ENCODE assay signal across 20 mouse cellular contexts in genomic region chr11:45190601-45191370, GRCm38 (mm10).
DNase-seq lines count a peak whose midpoint lies in the region; ATAC-seq and TF ChIP-seq lines count a peak whose summit lies in the region.
"Had no signal": no experiment of that assay in that cellular context is flagged by ENCODE, and none has a peak within 500 bp of the region (broad histone marks: within the 10 kb centered on the region; RNA-seq: fewer than 3 reads in every experiment).

No protein-coding gene starts in this region.

- DNase-seq in forebrain, embryonic 14.5 days (ENCODE audit: low spot score) = peak; percentile 52
- no peak for DNase-seq in hindbrain, embryonic 10.5 days (ENCODE audit: low spot score)
- DNase-seq in midbrain, postnatal 0 days (ENCODE audit: low spot score) = no peak
- DNase-seq in forebrain, postnatal 0 days = no peak
- DNase-seq in liver, embryonic 11.5 days (ENCODE audit: low spot score) = no peak
- DNase-seq: adrenal gland, adult 2 months; adrenal gland, postnatal 36 days; cerebellum, adult 11 months; cerebellum, adult 8-10 months; gastrocnemius, postnatal 36 days; heart, adult 18-20 months; heart, postnatal 10 days; kidney, adult 11 months had no signal

- no peak for TF ChIP-seq CTCF in midbrain, postnatal 0 days (IDR thresholded peaks at IDR 0.05)
- TF ChIP-seq CTCF in forebrain, postnatal 0 days (IDR thresholded peaks at IDR 0.05; ENCODE audit: low read depth) = no peak

- no peak overlapping the region for H3K9ac ChIP-seq in forebrain, embryonic 14.5 days (ENCODE audit: low read length)
- H3K9ac ChIP-seq in forebrain, embryonic 12.5 days = no peak overlapping the region
- H3K9ac ChIP-seq in hindbrain, embryonic 15.5 days = no peak overlapping the region
- no peak overlapping the region for H3K9ac ChIP-seq in midbrain, embryonic 15.5 days
- H3K9ac ChIP-seq in midbrain, postnatal 0 days (replicated peaks; ENCODE audit: low read length, poor library complexity, severe bottlenecking) = no peak overlapping the region
- no peak overlapping the region; the same call in 1 of the 2 replicates for H3K9ac ChIP-seq in forebrain, postnatal 0 days
- no peak overlapping the region for H3K9ac ChIP-seq in liver, embryonic 11.5 days (ENCODE audit: low read depth, low read length)
- H3K9ac ChIP-seq: embryonic facial prominence, embryonic 12.5 days had no signal

- peak overlapping the region; percentile 29 for H3K27ac ChIP-seq in forebrain, embryonic 14.5 days (ENCODE audit: low read depth, low read length)
- no peak overlapping the region for H3K27ac ChIP-seq in forebrain, embryonic 12.5 days
- 0 out of 2 replicates have a peak overlapping the region, but pooled peaks have one; percentile 2 for H3K27ac ChIP-seq in hindbrain, embryonic 15.5 days (replicated peaks)
- no peak overlapping the region for H3K27ac ChIP-seq in hindbrain, embryonic 10.5 days
- peak overlapping the region; percentile 53; the same call in 1 of the 2 replicates for H3K27ac ChIP-seq in midbrain, embryonic 15.5 days
- H3K27ac ChIP-seq in midbrain, postnatal 0 days (ENCODE audit: low read depth, low read length) = no peak overlapping the region
- H3K27ac ChIP-seq in forebrain, postnatal 0 days (ENCODE audit: low read depth, low read length) = peak overlapping the region; percentile 15; the same call in 1 of the 2 replicates
- H3K27ac ChIP-seq in liver, embryonic 11.5 days (ENCODE audit: low read depth, low read length) = no peak overlapping the region
- H3K27ac ChIP-seq: heart, embryonic 10.5 days; hindbrain, postnatal 0 days had no signal

- H3K4me1 ChIP-seq in forebrain, embryonic 14.5 days (ENCODE audit: control insufficient read depth, insufficient read depth, low read length) = no peaks in the 10 kb centered on the region
- H3K4me1 ChIP-seq in forebrain, embryonic 12.5 days = peaks cover 8% of the 10 kb centered on the region; the same call in 1 of the 2 replicates
- H3K4me1 ChIP-seq in hindbrain, embryonic 15.5 days (replicated peaks) = peaks cover 12% of the 10 kb centered on the region
- no peaks in the 10 kb centered on the region for H3K4me1 ChIP-seq in hindbrain, embryonic 10.5 days (replicated peaks)
- H3K4me1 ChIP-seq in midbrain, embryonic 15.5 days = peaks cover 19% of the 10 kb centered on the region
- H3K4me1 ChIP-seq in midbrain, postnatal 0 days (ENCODE audit: insufficient read depth, low read length) = 0 out of 2 replicates have a peak, but pooled peaks cover 3% of the 10 kb centered on the region
- peaks cover 7% of the 10 kb centered on the region; the same call in 1 of the 2 replicates for H3K4me1 ChIP-seq in forebrain, postnatal 0 days (ENCODE audit: insufficient read depth)
- H3K4me1 ChIP-seq in liver, embryonic 11.5 days (replicated peaks; ENCODE audit: control insufficient read depth, insufficient read depth, low read length) = no peaks in the 10 kb centered on the region
- H3K4me1 ChIP-seq: heart, embryonic 10.5 days had no signal

- no peaks in the 10 kb centered on the region for H3K27me3 ChIP-seq in forebrain, embryonic 14.5 days (replicated peaks; ENCODE audit: control insufficient read depth, insufficient read depth, low read length)
- H3K27me3 ChIP-seq in forebrain, embryonic 12.5 days = no peaks in the 10 kb centered on the region
- H3K27me3 ChIP-seq in hindbrain, embryonic 15.5 days = no peaks in the 10 kb centered on the region
- no peaks in the 10 kb centered on the region for H3K27me3 ChIP-seq in hindbrain, embryonic 10.5 days (ENCODE audit: insufficient read depth, poor library complexity, severe bottlenecking)
- no peaks in the 10 kb centered on the region for H3K27me3 ChIP-seq in midbrain, embryonic 15.5 days (replicated peaks)
- H3K27me3 ChIP-seq in midbrain, postnatal 0 days (ENCODE audit: insufficient read depth, low read length) = no peaks in the 10 kb centered on the region
- H3K27me3 ChIP-seq in forebrain, postnatal 0 days (ENCODE audit: insufficient read depth, low read length) = no peaks in the 10 kb centered on the region
- no peaks in the 10 kb centered on the region for H3K27me3 ChIP-seq in liver, embryonic 11.5 days (replicated peaks; ENCODE audit: control insufficient read depth, insufficient read depth, low read length)
- H3K27me3 ChIP-seq: embryonic facial prominence, embryonic 12.5 days had no signal

- no peak overlapping the region for H3K4me3 ChIP-seq in forebrain, embryonic 14.5 days (ENCODE audit: low read depth, low read length)
- H3K4me3 ChIP-seq in forebrain, embryonic 12.5 days (replicated peaks) = no peak overlapping the region
- H3K4me3 ChIP-seq in hindbrain, embryonic 15.5 days = no peak overlapping the region
- H3K4me3 ChIP-seq in hindbrain, embryonic 10.5 days = no peak overlapping the region
- no peak overlapping the region for H3K4me3 ChIP-seq in midbrain, embryonic 15.5 days
- no peak overlapping the region for H3K4me3 ChIP-seq in midbrain, postnatal 0 days (ENCODE audit: low read depth, low read length)
- H3K4me3 ChIP-seq in forebrain, postnatal 0 days (ENCODE audit: low read depth, low read length) = no peak overlapping the region
- no peak overlapping the region for H3K4me3 ChIP-seq in liver, embryonic 11.5 days (ENCODE audit: low read depth, low read length)
- H3K4me3 ChIP-seq: embryonic facial prominence, embryonic 12.5 days; heart, embryonic 10.5 days had no signal

- H3K9me3 ChIP-seq in forebrain, embryonic 14.5 days (replicated peaks; ENCODE audit: control insufficient read depth, low read length) = no peaks in the 10 kb centered on the region
- H3K9me3 ChIP-seq in forebrain, embryonic 12.5 days = no peaks in the 10 kb centered on the region
- H3K9me3 ChIP-seq in hindbrain, embryonic 15.5 days = no peaks in the 10 kb centered on the region
- no peaks in the 10 kb centered on the region for H3K9me3 ChIP-seq in hindbrain, embryonic 10.5 days
- H3K9me3 ChIP-seq in midbrain, embryonic 15.5 days = no peaks in the 10 kb centered on the region
- H3K9me3 ChIP-seq in midbrain, postnatal 0 days (ENCODE audit: low read length) = no peaks in the 10 kb centered on the region
- H3K9me3 ChIP-seq in forebrain, postnatal 0 days (ENCODE audit: low read length) = no peaks in the 10 kb centered on the region
- H3K9me3 ChIP-seq in liver, embryonic 11.5 days (ENCODE audit: control insufficient read depth, low read length) = no peaks in the 10 kb centered on the region
- H3K9me3 ChIP-seq: embryonic facial prominence, embryonic 12.5 days; heart, embryonic 10.5 days had no signal

- H3K4me2 ChIP-seq in forebrain, embryonic 14.5 days (ENCODE audit: low read length) = no peak overlapping the region
- no peak overlapping the region for H3K4me2 ChIP-seq in forebrain, embryonic 12.5 days
- no peak overlapping the region for H3K4me2 ChIP-seq in hindbrain, embryonic 15.5 days
- H3K4me2 ChIP-seq in midbrain, embryonic 15.5 days = no peak overlapping the region
- no peak overlapping the region for H3K4me2 ChIP-seq in midbrain, postnatal 0 days (ENCODE audit: low read depth, low read length, poor library complexity, severe bottlenecking)
- H3K4me2 ChIP-seq in forebrain, postnatal 0 days (ENCODE audit: low read depth) = no peak overlapping the region
- no peak overlapping the region for H3K4me2 ChIP-seq in liver, embryonic 11.5 days
- H3K4me2 ChIP-seq: embryonic facial prominence, embryonic 12.5 days had no signal

- peak; percentile 72 for ATAC-seq in forebrain, embryonic 14.5 days
- ATAC-seq in forebrain, embryonic 12.5 days (ENCODE audit: low FRiP score) = no peak
- ATAC-seq in hindbrain, embryonic 15.5 days (ENCODE audit: low FRiP score, low read depth) = no peak; the same call in 1 of the 2 replicates
- ATAC-seq in midbrain, embryonic 15.5 days (replicated peaks) = peak; percentile 42; the same call in 1 of the 2 replicates
- ATAC-seq in midbrain, postnatal 0 days (ENCODE audit: low FRiP score) = no peak
- peak; percentile 6; the same call in 1 of the 2 replicates for ATAC-seq in forebrain, postnatal 0 days
- ATAC-seq in liver, embryonic 11.5 days (replicated peaks; ENCODE audit: low FRiP score) = no peak
- ATAC-seq: activated CD4-positive, CD25-positive, alpha-beta regulatory T cell, adult 4 months; hindbrain, postnatal 0 days had no signal

- WGBS in forebrain, embryonic 14.5 days = 55% methylated on average over 14 of the region's 14 CpGs
- WGBS in forebrain, embryonic 12.5 days = 65% methylated on average over 14 of the region's 14 CpGs
- WGBS in hindbrain, embryonic 15.5 days = 49% methylated on average over 14 of the region's 14 CpGs
- 78% methylated on average over 14 of the region's 14 CpGs for WGBS in hindbrain, embryonic 10.5 days
- WGBS in midbrain, embryonic 15.5 days = 42% methylated on average over 14 of the region's 14 CpGs
- WGBS in midbrain, postnatal 0 days = 39% methylated on average over 14 of the region's 14 CpGs
- 37% methylated on average over 14 of the region's 14 CpGs for WGBS in forebrain, postnatal 0 days
- 67% methylated on average over 14 of the region's 14 CpGs for WGBS in liver, embryonic 11.5 days

- H3K36me3 ChIP-seq in forebrain, embryonic 14.5 days (ENCODE audit: control insufficient read depth, insufficient read depth, low read length) = no peaks in the 10 kb centered on the region
- no peaks in the 10 kb centered on the region for H3K36me3 ChIP-seq in forebrain, embryonic 12.5 days (replicated peaks)
- no peaks in the 10 kb centered on the region for H3K36me3 ChIP-seq in hindbrain, embryonic 15.5 days
- H3K36me3 ChIP-seq in hindbrain, embryonic 10.5 days = no peaks in the 10 kb centered on the region
- no peaks in the 10 kb centered on the region for H3K36me3 ChIP-seq in midbrain, embryonic 15.5 days (replicated peaks)
- no peaks in the 10 kb centered on the region for H3K36me3 ChIP-seq in midbrain, postnatal 0 days (ENCODE audit: insufficient read depth, low read length)
- H3K36me3 ChIP-seq in forebrain, postnatal 0 days (ENCODE audit: insufficient read depth) = no peaks in the 10 kb centered on the region
- no peaks in the 10 kb centered on the region for H3K36me3 ChIP-seq in liver, embryonic 11.5 days (ENCODE audit: control insufficient read depth, insufficient read depth, low read length)
- H3K36me3 ChIP-seq: embryonic facial prominence, embryonic 12.5 days; heart, embryonic 10.5 days had no signal

Comparison
In these comparisons a context has a peak if more than half of its experiments do, and no peak if none do; other contexts are left out.
1. ATAC-seq: peak in forebrain, embryonic 14.5 days (single experiment), midbrain, embryonic 15.5 days (single experiment) and forebrain, postnatal 0 days (single experiment); none in forebrain, embryonic 12.5 days (single experiment), hindbrain, embryonic 15.5 days (single experiment), midbrain, postnatal 0 days (single experiment) and liver, embryonic 11.5 days (single experiment).
2. H3K27ac ChIP-seq: peak in forebrain, embryonic 14.5 days (single experiment), hindbrain, embryonic 15.5 days (single experiment), midbrain, embryonic 15.5 days (single experiment) and forebrain, postnatal 0 days (single experiment); none in forebrain, embryonic 12.5 days (single experiment), hindbrain, embryonic 10.5 days (single experiment), midbrain, postnatal 0 days (single experiment) and liver, embryonic 11.5 days (single experiment).